Mouse (Mus musculus) frontal cortex, postnatal 14 days (tissue): ENCODE measurements around the gene Rusc1.

Experiments
- DNase-seq, 2 experiments: peaks; one replicate each; pipeline ENCODE4 v3.0.0; 2022; ENCODE audit warnings: low spot score in 2 of 2

Gene Rusc1

DNA sequence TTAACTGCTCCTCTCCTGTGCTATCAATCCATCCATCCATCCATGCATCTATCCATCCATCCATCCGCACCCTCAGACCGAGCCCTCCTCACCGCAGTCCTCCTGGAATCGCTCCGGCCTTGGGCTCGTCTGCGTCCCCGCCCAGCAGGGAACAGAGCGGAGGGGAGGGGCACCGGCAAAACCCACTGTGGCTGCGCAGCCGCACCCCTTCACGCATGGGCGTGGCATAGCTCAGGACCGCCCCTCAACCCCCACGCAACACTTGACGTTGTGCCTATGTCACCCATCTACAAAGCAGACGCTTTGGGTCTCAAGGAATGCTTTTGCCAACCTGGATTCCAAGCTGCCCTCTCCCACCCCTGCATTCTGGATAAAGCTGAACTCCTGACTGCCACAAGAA is at the start of gene Rusc1:
Gene Rusc1 (minus strand): TSS at position 137 of the 400 bp plus-strand sequence.
- peak; percentile 90 to 92 for DNase-seq

DNA sequence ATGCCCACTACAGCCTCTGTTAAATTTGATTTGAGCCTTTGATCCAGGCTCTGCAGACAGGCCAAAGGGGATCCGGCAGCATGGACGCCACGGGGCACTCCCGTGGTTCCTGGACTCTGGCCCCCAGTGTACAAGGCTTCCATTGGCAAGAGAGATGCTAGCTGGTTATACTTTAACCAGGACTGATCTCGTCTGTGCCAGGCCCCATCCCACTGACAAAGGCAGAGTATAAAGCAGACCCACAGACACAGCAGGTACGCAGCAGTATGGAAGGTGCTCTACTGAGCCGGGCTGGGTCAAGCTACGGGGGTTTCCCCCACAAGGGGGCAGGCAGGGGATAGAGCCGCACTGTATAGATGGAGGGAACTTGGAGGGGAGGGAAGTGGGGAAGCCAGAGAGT is 43.3 kb upstream of the Rusc1 start:
- DNase-seq, result no peak

DNA sequence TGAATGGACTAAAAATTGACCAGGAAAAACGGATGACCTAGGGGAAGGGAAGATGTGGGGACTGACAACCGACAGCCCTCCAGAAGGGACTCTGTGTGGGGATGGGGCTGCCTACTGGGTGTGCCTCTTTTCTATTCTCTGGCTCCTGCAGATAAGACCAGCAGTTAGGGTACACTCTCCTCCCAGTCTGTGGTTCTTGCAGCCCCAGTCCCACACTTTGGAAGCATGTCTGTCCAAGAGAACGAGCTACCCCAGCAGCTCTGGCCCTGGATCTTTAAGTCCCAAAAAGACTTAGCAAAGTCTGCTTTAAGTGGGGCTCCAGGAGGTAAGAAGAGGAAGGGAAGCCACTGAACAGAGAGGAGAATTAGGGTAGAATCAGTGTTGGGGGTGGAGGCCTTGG is 42.8 kb upstream of the Rusc1 start, which contains the start of gene Pklr:
Gene Pklr (plus strand): TSS at position 185 of the 400 bp plus-strand sequence.
- DNase-seq, result no peak

- DNase-seq, result no peak
These were observed 40.6 kb upstream of the Rusc1 start for GRCm38 (mm10) chr3:89133752-89134151.

DNA sequence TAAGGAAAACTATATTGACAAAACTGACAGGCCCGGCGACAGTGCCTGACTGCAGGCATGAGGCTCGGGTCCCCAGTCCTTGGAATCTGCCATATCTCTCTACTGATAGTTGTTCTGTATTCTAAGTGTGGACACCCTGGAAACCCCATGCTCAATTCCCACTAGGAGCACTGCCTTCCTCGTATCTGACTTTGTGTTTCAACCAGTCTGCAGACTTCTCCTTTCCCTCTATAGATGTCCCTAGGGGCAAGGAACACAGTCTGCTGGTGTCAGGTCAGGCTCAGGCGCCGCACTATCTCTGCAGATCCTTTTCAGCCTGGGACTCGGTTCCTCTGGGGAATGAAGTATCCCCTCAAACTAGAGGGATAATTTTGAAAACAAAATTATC is 39.9 kb upstream of the Rusc1 start:
- no peak for DNase-seq

DNA sequence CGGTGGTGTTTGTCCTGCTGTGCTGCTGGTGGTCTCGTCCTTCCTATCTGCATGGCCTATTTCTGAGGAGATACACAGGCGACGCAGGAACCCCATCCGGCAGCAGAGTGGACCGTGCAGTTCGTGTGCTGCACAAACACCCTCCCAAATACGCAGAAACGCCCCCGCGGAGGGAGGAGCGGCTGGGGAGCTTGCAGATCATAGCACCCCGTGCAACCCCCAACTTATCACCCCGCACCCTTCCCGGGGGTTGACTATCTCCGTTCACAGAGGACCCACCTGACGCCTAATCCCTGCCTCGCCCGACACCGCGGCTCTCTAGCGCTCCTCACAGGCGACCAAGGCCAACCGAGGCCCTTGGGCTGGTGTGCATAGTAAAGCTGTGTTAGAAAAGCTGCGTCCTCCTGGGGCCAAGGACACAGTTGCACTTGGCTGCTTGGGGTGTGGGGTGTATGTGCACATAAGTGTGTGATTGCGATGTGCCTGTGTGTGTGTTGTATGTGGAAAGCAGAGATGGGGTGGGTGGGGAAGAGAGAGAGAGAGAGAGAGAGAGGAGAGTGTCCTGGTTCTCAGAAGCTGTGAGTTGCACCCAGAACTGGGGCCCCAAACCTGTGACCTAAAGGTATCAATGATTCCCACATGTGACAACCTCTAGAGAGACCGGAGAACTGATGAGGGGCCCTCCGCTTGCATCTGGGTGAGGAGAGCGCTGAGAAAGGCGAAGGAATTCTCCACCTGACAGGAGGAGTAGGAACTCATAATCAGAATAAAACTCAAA is 39.4 kb upstream of the Rusc1 start:
- peak in 1 of 2 experiments; percentile 27 for DNase-seq

DNA sequence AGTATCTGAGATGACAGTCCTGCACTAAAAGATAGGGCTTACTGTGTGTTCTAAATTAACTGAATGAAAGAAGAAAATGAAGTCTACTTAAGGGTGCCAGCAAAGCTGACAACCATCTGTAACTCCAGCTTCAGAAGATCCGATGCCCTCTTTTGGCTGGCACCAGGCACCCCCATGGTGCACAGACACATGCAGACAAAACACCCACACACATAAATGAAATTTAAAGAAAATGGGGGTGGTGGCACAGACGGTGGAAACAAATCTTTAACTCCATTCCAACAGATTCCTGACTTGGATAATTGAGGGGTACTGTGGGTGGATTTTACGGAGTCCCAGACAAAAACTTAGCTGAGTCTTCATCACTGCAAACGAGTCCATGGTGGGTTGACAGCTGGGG is 38.7 kb upstream of the Rusc1 start:
- peak; percentile 40 to 54 for DNase-seq

DNA sequence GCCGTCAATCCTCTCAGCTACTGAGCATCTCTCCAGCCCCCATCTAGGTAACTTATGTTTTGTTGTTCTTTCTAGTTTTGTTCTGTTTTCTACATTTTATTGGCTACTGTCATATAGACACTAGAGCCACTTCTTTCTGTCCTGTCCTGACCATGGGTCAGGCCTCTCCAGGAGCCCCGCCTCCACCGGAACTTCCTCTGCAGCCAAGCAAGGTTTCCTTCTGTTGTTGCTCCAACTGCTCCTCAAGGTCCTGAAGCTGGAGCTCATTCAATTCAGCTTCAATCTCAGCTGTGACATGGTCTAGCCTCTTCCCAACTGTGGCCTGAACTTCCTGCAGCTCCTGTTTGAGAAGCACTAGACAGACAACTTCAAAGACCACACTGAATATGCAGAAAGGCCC is 36.8 kb upstream of the Rusc1 start:
- no peak for DNase-seq

- DNase-seq, result no peak
These were observed 32.9 kb upstream of the Rusc1 start for GRCm38 (mm10) chr3:89125981-89126380.

DNA sequence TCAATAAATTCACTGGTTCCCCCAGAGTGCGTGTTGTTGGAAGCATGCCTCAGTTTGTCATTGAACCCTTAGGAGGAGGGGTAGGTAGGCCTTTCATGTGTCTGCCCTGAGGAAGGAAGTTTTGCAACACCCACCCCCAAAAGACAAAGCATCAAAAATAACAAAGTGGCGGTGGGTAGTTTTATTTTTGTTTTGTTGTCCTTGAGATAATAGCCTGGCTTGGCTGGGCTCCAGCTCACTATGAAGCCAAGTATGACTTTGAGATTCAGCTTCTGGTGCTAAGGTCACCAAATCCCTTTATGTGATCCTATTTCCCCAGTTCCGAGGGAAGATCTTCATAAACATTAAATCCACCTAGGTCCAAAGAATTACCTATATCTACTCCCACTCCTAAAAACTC is 31.1 kb upstream of the Rusc1 start:
- no peak for DNase-seq

DNA sequence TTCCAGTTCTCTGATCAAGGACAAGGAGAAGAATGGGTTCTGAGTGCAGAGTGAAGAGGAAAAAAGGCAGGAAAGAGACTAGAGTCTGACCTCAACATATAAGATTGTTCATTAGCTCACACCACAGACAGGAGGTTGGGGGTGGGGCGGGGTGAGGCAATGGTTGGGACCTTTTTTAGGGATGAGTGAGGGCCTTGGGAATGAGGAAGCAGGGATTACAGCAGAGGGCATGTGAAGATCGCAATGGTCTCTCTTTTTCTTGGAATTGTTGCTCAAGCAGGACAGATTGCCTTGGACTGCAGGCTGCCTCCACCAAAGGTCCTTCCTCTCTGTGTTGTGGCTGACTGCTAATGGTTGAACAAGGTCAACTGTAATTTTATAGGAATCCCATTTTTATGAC is 30.2 kb upstream of the Rusc1 start:
- DNase-seq, result no peak

DNA sequence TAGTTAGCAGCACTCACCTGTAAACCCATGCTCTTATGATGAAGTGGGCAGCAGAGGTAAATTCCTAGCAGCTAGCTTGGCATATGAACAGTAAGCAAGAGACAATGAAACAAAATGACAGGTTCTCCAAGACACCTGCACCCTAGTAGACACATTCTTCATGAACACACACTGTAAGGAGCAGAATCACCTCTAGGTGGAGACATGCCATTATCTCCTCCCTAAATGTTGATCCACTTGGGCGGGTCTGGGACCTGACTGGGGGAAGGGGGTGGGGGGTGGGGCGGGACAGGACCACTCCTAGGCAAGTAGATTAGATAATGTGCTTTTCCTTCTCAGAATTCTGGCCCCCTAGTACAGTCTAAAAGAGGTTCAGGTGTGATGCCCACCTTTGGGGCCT is 22.4 kb upstream of the Rusc1 start:
- DNase-seq, result no peak

- no peak for DNase-seq
These were observed 19.9 kb upstream of the Rusc1 start for GRCm38 (mm10) chr3:89113058-89113457.

DNA sequence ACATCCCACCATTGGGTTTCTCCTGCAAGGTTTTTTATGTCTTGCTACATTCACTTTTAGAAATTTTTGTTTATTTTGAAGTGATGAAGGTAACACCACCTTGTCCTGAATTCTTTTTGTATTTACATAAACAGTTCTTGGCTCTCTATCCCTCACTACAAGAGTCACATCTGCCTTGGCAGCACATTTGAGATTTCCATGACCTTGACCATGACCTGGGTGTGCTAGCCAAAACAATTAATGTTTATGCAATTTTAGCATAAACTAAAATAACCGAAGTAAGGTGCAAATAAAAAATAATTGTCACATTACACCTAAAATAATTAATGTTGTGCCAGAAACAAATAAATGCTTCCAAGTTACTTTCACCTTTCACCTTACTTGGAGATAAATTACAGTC is 15.0 kb upstream of the Rusc1 start:
- DNase-seq, result no peak

DNA sequence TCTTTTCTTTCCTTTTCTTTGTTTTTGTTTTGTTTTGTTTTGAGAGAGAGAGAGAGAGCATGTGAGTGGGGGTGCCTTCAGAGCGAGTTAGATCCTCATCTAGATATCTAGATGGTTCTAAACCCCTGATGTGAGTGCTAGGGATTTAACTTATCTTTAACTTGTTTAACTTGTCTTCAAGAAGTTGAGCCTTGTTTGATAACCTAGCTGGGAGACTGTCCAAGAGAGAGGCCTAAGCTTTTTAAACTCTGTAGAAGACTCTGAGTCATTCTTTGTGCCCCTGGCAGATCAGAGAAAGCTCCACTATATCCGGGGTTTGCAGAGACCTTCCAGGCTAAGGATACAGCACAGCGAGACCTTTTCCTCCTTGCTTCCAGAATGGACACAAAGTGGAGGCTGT is 14.4 kb upstream of the Rusc1 start:
- DNase-seq, result no peak

DNA sequence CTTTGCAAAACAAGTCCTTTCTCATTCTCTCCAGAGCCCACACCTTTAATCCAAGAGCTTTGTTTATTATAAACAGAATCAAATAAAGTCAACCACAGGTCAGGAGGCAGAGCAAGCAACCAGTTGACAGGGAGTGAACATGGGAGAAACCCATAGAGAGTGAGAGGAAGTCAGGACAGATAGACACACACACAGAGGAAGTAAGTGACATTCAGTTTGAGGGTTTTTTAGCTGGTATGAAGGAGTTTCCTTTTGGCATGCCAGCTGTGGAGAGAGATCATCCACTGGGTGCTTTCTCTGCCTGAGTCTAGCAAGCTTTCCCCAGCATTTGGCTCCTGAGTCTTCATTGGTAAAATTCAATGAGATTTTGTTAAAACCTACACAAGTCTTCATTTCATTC is 13.8 kb upstream of the Rusc1 start:
- no peak for DNase-seq

DNA sequence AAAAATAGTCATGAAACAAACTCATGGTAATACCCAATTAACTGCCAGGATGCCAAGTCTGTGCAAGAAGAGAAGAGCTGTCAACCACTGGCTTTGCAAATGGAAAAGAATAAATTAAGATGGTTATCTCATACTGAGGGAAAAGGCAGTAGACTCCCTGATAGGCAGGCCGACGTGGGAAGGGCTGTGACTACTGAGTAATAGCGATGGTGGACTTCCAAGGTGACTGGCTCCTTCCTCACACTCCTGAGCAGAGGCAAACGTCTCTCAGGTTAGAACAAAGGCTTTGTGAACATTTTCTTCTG is 10.1 kb upstream of the Rusc1 start:
- no peak for DNase-seq

- no peak for DNase-seq
These were observed 9.6 kb upstream of the Rusc1 start for GRCm38 (mm10) chr3:89102495-89103290.

- DNase-seq, result peak; percentile 93 to 97
These were observed 8.8 kb upstream of the Rusc1 start, which contains the start of gene Fdps for GRCm38 (mm10) chr3:89101812-89102494. Gene Fdps, minus strand, starts transcription at chr3:89101959.

DNA sequence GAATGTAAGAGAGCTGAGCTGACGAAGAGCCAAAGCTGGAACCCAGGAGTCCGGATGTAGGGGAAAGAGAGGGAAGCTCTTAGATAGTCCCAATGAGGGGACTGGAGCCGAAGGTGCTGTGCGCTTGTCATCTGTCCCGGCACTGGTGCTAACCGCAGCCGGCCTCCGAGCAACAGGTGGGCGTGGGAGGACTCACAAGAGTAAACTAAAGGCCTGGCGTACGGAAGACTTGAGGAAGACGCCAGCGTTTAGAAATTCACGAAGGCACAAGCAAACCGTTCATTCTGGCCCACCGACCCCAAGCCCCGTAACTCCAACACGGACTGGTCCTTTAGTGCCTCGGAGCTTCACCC is 8.3 kb upstream of the Rusc1 start:
- no peak for DNase-seq

DNA sequence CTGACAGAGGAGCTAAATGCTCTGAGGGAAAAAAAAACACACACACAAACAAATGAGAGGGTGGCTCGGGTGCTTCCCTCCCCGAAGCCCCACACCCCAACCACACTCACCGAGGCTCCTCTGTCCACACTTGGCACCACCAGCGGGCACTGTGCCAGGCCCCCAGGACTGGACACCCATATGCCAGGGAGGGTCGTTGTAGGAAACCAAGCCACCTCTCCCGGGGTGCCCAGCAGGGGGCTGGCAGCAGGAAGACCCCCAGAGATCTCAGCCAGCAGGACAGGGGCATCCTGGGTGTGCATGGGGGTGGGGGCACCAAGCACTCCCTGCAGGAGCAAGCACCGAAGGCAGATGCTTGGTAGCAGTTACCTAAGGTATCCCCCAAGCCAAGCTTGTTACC is 7.7 kb upstream of the Rusc1 start, which contains the start of gene Gm43738:
Gene Gm43738 (minus strand): TSS at position 289 of the 400 bp plus-strand sequence.
- no peak for DNase-seq

DNA sequence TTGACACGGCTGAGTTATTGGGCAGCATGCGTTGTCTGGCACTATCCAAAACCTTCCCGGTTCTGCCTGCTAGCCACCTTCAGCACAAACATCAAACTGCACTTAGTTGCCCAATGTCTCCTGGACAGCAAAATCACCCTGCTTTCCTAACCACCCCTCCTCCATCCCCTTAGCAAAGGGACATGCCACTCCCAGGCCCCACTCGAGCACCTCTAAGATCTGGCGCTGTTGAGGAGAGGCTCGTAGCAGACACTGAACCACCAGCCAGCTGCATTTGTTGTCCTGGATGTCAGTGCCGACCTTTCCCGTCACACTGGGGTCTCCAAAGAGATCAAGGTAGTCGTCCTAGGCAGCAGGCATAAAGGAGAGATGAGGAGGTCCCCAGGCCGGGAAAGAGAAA is 910 bp upstream of the Rusc1 start:
- DNase-seq, result no peak
